Mouse (Mus musculus): ENCODE data around the gene Slc43a3.

Gene Slc43a3

GRCm38 (mm10) chr2:84999486-85000181 lies 63.3 kb downstream of the Slc43a3 start:
- peak in 1 of 2 experiments; percentile 9 for DNase-seq

GRCm38 (mm10) chr2:85001497-85001896 lies 65.1 kb downstream of the Slc43a3 start:
- no peak for DNase-seq

GRCm38 (mm10) chr2:85002575-85002974 lies 66.2 kb downstream of the Slc43a3 start:
- DNase-seq = no peak

- no peak for DNase-seq
These were observed 68.0 kb downstream of the Slc43a3 start for GRCm38 (mm10) chr2:85004341-85004740.

- no peak for DNase-seq
These were observed 70.2 kb downstream of the Slc43a3 start for GRCm38 (mm10) chr2:85006600-85006999.

- DNase-seq = peak; percentile 39 to 50
These were observed 71.3 kb downstream of the Slc43a3 start for GRCm38 (mm10) chr2:85007729-85008128.

All from cerebellum, postnatal 10 days (tissue).